Mouse (Mus musculus) hindbrain, postnatal 0 days (tissue): ENCODE measurements around the gene Cuedc1. TPM values are rescaled to one million over a fixed set of nuclear protein-coding genes. Genes with fewer than 3 reads are reported as not detected.
"Not testable (repeated sequence)": the region's sequence is repeated elsewhere in the genome, so short reads cannot be mapped to it uniquely, and the experiment has no call there.

Experiments used
- ATAC-seq: fragments of 200-750 bp; cut with Nextera tagmentation; 2 replicates; pipeline ENCODE4 v1.8.0; 2017; ENCODE audit warnings: mild to moderate bottlenecking, moderate TSS enrichment, moderate library complexity
- DNase-seq: peaks from one replicate; pipeline ENCODE4 v3.0.0-alpha.2; 2015; ENCODE audit warnings: low spot score
- H3K27ac ChIP-seq: fragments of 300-500 bp; sonication (generic); 2 replicates; pipeline ENCODE4 v1.5.1; 2014; ENCODE audit warnings: mild to moderate bottlenecking
- H3K27me3 ChIP-seq: fragments of 300-500 bp; sonication (generic); 2 replicates; pipeline ENCODE4 v1.6.1; 2014; ENCODE audit warnings: low read length, mixed read lengths; ENCODE audit not compliant: insufficient read depth
- H3K36me3 ChIP-seq: fragments of 300-500 bp; sonication (generic); 2 replicates; pipeline ENCODE4 v1.6.1; 2014; ENCODE audit warnings: low read length, mixed read lengths; ENCODE audit not compliant: insufficient read depth
- H3K4me1 ChIP-seq: fragments of 300-500 bp; sonication (generic); 2 replicates; pipeline ENCODE4 v1.6.1; 2014; ENCODE audit warnings: antibody characterized with exemption, low read length, mixed read lengths; ENCODE audit not compliant: insufficient read depth
- H3K4me2 ChIP-seq: fragments of 300-500 bp; sonication (generic); 2 replicates; pipeline ENCODE4 v1.6.1; 2014; ENCODE audit warnings: low read depth, mild to moderate bottlenecking, low read length, moderate library complexity, mixed read lengths
- H3K4me3 ChIP-seq: fragments of 300-500 bp; sonication (generic); 2 replicates; pipeline ENCODE4 v1.5.1; 2014; ENCODE audit warnings: low read length
- H3K9ac ChIP-seq: fragments of 300-500 bp; sonication (generic); replicated peaks from 2 replicates; pipeline ENCODE4 v1.6.1; 2014; ENCODE audit warnings: mild to moderate bottlenecking, low read length, moderate library complexity, mixed read lengths
- H3K9me3 ChIP-seq: fragments of 300-500 bp; sonication (generic); 2 replicates; pipeline ENCODE4 v1.6.1; 2016; ENCODE audit warnings: low read length, mixed read lengths
- CTCF ChIP-seq: IDR thresholded peaks from 2 replicates; pipeline ENCODE4 v1.5.1; 2016; ENCODE audit warnings: antibody characterized with exemption, control low read depth, low read depth
- WGBS: fragments of 180-500 bp; shearing (Covaris S2); extraction: QIAGEN DNeasy Blood & Tissue Kit; methylation state at CpG from one replicate; pipeline ENCODE4 v1.1.7; 2014; 5-methylcytosine and 5-hydroxymethylcytosine counted together
- polyA plus RNA-seq: library from polyadenylated mRNA; unstranded; fragments of >200 nt; fragmentation: Nextera tagmentation; extraction: Ambion mirVana; gene quantifications from 2 replicates; pipeline ENCODE4 v1.2.1, GENCODE M21; 2015
- total RNA-seq: library from RNA; depleted of rRNA; stranded (reverse); fragments of >200 nt; gene quantifications from 2 replicates; pipeline ENCODE4 v1.2.3, GENCODE M21; 2014

Gene Cuedc1
- total and polyA plus RNA-seq, 2 experiments from 2014 or later: 35.8 to 44.6 TPM

- DNase-seq, H3K4me3 ChIP-seq, H3K27ac ChIP-seq, H3K4me2 ChIP-seq, H3K9me3 ChIP-seq, ATAC-seq, H3K36me3 ChIP-seq, H3K4me1 ChIP-seq, H3K9ac ChIP-seq: not testable (repeated sequence)
- peak; percentile 31 for TF ChIP-seq CTCF
- 85% methylated on average over 3 of the region's 3 CpGs for WGBS
- peaks cover 15% of the 10 kb centered on the region for H3K27me3 ChIP-seq
Observed at GRCm38 (mm10) chr11:88195699-88196098, 97.8 kb downstream of the Cuedc1 start.

GRCm38 (mm10) chr11:88197153-88197576, 99.3 kb downstream of the Cuedc1 start:
- H3K36me3 ChIP-seq: no peaks in the 10 kb centered on the region
- 2% methylated on average over 2 of the region's 2 CpGs for WGBS
- H3K4me2 ChIP-seq: no peak overlapping the region
- no peaks in the 10 kb centered on the region for H3K9me3 ChIP-seq
- H3K27ac ChIP-seq: no peak overlapping the region
- DNase-seq (peak; percentile 93), ATAC-seq (peak; percentile 61)
- H3K27me3 ChIP-seq: peaks cover 9% of the 10 kb centered on the region; the same call in 1 of the 2 replicates
- H3K4me3 ChIP-seq: no peak overlapping the region
- H3K9ac ChIP-seq: no peak overlapping the region
- no peaks in the 10 kb centered on the region for H3K4me1 ChIP-seq
- peak; percentile 89 for TF ChIP-seq CTCF

GRCm38 (mm10) chr11:88198223-88198622, 100.4 kb downstream of the Cuedc1 start:
- Histone ChIP-seq H3K27me3 (peaks cover 5% of the 10 kb centered on the region; the same call in 1 of the 2 replicates), H3K4me3 (no peak overlapping the region), H3K36me3 (no peaks in the 10 kb centered on the region), H3K4me1 (no peaks in the 10 kb centered on the region), H3K27ac (no peak overlapping the region), H3K9me3 (no peaks in the 10 kb centered on the region), H3K9ac (no peak overlapping the region), H3K4me2 (no peak overlapping the region)
- TF ChIP-seq CTCF: no peak
- DNase-seq: no peak
- ATAC-seq: no peak
- 13% methylated on average over 4 of the region's 4 CpGs for WGBS

- no peaks in the 10 kb centered on the region; the same call in 1 of the 2 replicates for H3K4me1 ChIP-seq
- no peak overlapping the region for H3K9ac ChIP-seq
- no peak overlapping the region for H3K4me2 ChIP-seq
- H3K27me3 ChIP-seq: no peaks in the 10 kb centered on the region
- no peak overlapping the region for H3K4me3 ChIP-seq
- TF ChIP-seq CTCF: no peak
- H3K27ac ChIP-seq: no peak overlapping the region
- H3K36me3 ChIP-seq: no peaks in the 10 kb centered on the region
- ATAC-seq: no peak
- WGBS: 90% methylated on average over 2 of the region's 2 CpGs
- no peaks in the 10 kb centered on the region for H3K9me3 ChIP-seq
- DNase-seq: no peak
Observed at GRCm38 (mm10) chr11:88201172-88201571, 103.3 kb downstream of the Cuedc1 start.

- no peak for DNase-seq
- 12% methylated on average over 2 of the region's 2 CpGs for WGBS
- no peaks in the 10 kb centered on the region; the same call in 1 of the 2 replicates for H3K4me1 ChIP-seq
Observed at GRCm38 (mm10) chr11:88202077-88202476, 104.2 kb downstream of the Cuedc1 start.

GRCm38 (mm10) chr11:88203712-88204532, 106.1 kb downstream of the Cuedc1 start, which contains the start of gene Mrps23:
Mrps23 (plus strand) TSS chr11:88204388.
- Histone ChIP-seq H3K27me3 (no peaks in the 10 kb centered on the region), H3K4me3 (peak within 1 kb of the TSS; percentile 88), H3K4me2 (peak within 1 kb of the TSS; percentile 70), H3K4me1 (no peaks in the 10 kb centered on the region; the same call in 1 of the 2 replicates), H3K27ac (peak within 1 kb of the TSS; percentile 84), H3K36me3 (no peaks in the 10 kb centered on the region), H3K9ac (peak within 1 kb of the TSS; percentile 79), H3K9me3 (no peaks in the 10 kb centered on the region)
- peak; percentile 64 for TF ChIP-seq CTCF
- DNase-seq (peak; percentile 96), ATAC-seq (peak; percentile 95)
- WGBS: under 1% methylated on average over 51 of the region's 51 CpGs

More at GRCm38 (mm10) chr11:88202077-88202476, 104.2 kb downstream of the Cuedc1 start:
- Histone ChIP-seq H3K9me3 (no peaks in the 10 kb centered on the region), H3K4me2 (no peak overlapping the region), H3K9ac (no peak overlapping the region), H3K36me3 (no peaks in the 10 kb centered on the region), H3K27ac (no peak overlapping the region), H3K4me3 (no peak overlapping the region), H3K27me3 (no peaks in the 10 kb centered on the region)
- no peak for TF ChIP-seq CTCF
- ATAC-seq: no peak
